Mouse (Mus musculus) forebrain, embryonic 15.5 days (tissue): Measurements from ENCODE around the gene Fgfr2. TPM values are rescaled to one million over a fixed set of nuclear protein-coding genes. Genes with fewer than 3 reads are reported as not detected.

Experiments used
- ATAC-seq: fragments of 200-750 bp; cut with Nextera tagmentation; replicated peaks from 2 replicates; pipeline ENCODE4 v1.8.0; 2017; ENCODE audit warnings: mild to moderate bottlenecking, moderate TSS enrichment, moderate library complexity
- H3K27ac ChIP-seq: fragments of 300-500 bp; sonication (generic); replicated peaks from 2 replicates; pipeline ENCODE4 v1.5.1; 2015; ENCODE audit warnings: mild to moderate bottlenecking, inconsistent platforms
- H3K27me3 ChIP-seq: fragments of 300-500 bp; sonication (generic); 2 replicates; pipeline ENCODE4 v1.6.1; 2015; ENCODE audit warnings: inconsistent platforms
- H3K36me3 ChIP-seq: fragments of 300-500 bp; sonication (generic); 2 replicates; pipeline ENCODE4 v1.6.1; 2015; ENCODE audit warnings: mild to moderate bottlenecking, inconsistent platforms
- H3K4me1 ChIP-seq: fragments of 300-500 bp; sonication (generic); 2 replicates; pipeline ENCODE4 v1.6.1; 2015; ENCODE audit warnings: inconsistent platforms
- H3K4me2 ChIP-seq: fragments of 300-500 bp; sonication (generic); replicated peaks from 2 replicates; pipeline ENCODE4 v1.6.1; 2015; ENCODE audit warnings: mild to moderate bottlenecking, inconsistent platforms
- H3K4me3 ChIP-seq: fragments of 300-500 bp; sonication (generic); 2 replicates; pipeline ENCODE4 v1.5.1; 2015; ENCODE audit warnings: mild to moderate bottlenecking, inconsistent platforms
- H3K9ac ChIP-seq: fragments of 300-500 bp; sonication (generic); replicated peaks from 2 replicates; pipeline ENCODE4 v1.6.1; 2015; ENCODE audit warnings: mild to moderate bottlenecking, inconsistent platforms
- H3K9me3 ChIP-seq: fragments of 300-500 bp; sonication (generic); 2 replicates; pipeline ENCODE4 v1.6.1; 2016; ENCODE audit warnings: inconsistent platforms
- WGBS: fragments of 180-500 bp; shearing (Covaris S2); methylation state at CpG from one replicate; pipeline ENCODE4 v1.1.7; 2015; ENCODE audit warnings: mixed read lengths; 5-methylcytosine and 5-hydroxymethylcytosine counted together
- polyA plus RNA-seq: library from polyadenylated mRNA; unstranded; fragments of >200 nt; fragmentation: Nextera tagmentation; extraction: Ambion mirVana; gene quantifications from 2 replicates; pipeline ENCODE4 v1.2.1, GENCODE M21; 2015

Fgfr2 gene
- polyA plus RNA-seq, 1 experiment from 2014 or later, result 48.1 TPM

DNA sequence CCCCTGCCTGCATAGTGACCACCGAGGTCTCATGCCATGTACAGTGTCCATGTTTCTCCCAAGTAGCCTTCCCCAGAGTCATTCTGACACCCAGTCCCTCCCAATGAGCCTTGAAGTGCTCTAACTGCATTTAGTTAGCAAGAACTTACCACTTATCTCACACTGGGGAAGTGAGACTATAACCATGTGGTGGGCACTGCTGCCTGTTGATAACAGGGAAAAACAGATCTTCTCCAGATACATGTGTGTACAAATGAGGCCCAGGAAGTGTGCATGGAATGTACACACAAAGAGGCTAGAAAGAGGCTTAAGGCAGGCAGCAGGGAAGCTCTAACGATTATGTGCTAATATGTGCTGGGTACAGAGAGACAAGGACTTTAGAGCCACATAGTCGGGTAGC is 629.5 kb downstream of the Fgfr2 start:
- Histone ChIP-seq H3K9me3 (no peaks in the 10 kb centered on the region), H3K4me3 (no peak overlapping the region), H3K27me3 (no peaks in the 10 kb centered on the region), H3K4me2 (no peak overlapping the region), H3K4me1 (no peaks in the 10 kb centered on the region), H3K27ac (no peak overlapping the region), H3K36me3 (no peaks in the 10 kb centered on the region), H3K9ac (no peak overlapping the region)
- WGBS, result 72% methylated on average over 3 of the region's 3 CpGs
- ATAC-seq, result no peak

DNA sequence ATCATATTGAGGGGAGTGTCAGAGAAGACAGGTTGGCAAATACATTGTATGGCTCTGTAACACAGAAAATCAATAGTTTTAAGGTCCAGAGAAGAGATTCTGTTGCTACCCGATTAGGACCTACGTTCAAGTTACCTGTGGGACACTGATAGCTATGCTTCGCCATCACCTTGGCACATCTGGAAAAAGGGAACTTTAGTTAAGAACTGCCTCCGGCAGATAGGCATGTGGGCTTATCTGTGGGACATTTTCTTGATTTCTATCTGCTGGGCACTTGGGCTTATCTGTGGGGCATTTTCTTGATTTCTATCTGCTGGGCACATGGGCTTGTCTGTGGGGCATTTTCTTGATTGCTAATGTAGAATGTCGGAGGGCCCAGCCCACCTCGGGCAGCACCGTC is 631.2 kb downstream of the Fgfr2 start:
- Histone ChIP-seq H3K4me2 (no peak overlapping the region), H3K27me3 (no peaks in the 10 kb centered on the region), H3K27ac (no peak overlapping the region), H3K36me3 (no peaks in the 10 kb centered on the region), H3K4me3 (no peak overlapping the region), H3K9me3 (no peaks in the 10 kb centered on the region), H3K9ac (no peak overlapping the region), H3K4me1 (no peaks in the 10 kb centered on the region)
- WGBS, result 94% methylated on average over 7 of the region's 7 CpGs
- no peak for ATAC-seq

DNA sequence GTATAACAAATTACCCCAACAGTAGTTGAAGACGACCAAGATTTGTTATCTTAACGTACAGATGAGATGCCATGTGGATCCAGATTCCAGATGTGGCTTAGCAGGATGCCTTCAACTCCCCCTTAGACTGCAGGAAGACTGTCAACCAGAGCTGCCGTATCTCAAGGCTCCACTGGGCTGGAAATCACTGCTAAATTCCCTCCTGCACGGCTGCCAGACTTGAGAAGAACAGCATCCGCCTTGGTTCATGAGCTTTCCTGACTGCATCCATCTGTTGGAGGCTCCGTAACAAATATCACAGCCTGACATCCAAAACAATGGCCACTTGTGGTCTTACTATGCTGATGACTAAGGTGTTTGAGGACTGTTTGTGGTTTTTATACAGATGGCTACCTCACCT is 635.8 kb downstream of the Fgfr2 start:
- H3K4me3 ChIP-seq, result no peak overlapping the region
- no peaks in the 10 kb centered on the region for H3K4me1 ChIP-seq
- no peaks in the 10 kb centered on the region for H3K27me3 ChIP-seq
- H3K36me3 ChIP-seq, result no peaks in the 10 kb centered on the region
- WGBS, result 60% methylated on average over 6 of the region's 6 CpGs
- ATAC-seq, result no peak
- no peak overlapping the region for H3K27ac ChIP-seq
- H3K4me2 ChIP-seq, result no peak overlapping the region
- no peak overlapping the region for H3K9ac ChIP-seq
- H3K9me3 ChIP-seq, result no peaks in the 10 kb centered on the region

DNA sequence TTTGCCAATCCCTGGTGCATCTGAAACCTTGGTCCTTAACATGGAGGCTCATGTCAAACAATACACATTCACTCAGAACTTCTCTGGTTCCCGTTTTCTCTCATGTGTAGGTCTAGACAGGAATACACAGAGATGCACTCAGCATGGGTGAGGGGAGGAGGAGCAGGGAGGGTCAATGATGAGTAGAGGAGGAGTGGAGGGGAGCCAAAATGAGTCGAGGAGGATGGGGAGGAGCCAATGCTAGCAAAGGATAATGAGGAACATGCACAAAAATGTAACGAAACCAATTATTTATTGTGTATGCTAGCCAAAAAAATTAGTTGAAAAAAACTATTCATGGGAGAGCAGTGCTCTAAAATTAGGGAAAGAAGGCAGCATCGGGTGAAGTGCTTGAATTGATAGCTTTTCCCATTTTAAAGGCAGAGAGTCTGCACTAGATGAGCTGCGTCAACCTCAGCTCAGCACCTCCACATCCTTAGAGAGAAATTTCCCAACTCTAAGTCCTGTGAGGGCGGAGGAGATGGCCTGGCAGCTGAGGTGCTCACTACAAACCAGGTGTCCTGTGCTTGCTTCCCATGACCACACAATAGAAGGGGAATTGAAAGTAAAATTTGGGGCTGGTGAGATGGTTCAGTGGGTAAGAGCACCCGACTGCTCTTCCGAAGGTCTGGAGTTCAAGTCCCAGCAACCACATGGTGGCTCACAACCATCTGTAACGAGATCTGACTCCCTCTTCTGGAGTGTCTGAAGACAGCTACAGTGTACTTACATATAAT is 636.6 kb downstream of the Fgfr2 start:
- no peak overlapping the region for H3K4me3 ChIP-seq
- H3K36me3 ChIP-seq, result no peaks in the 10 kb centered on the region
- no peak overlapping the region for H3K4me2 ChIP-seq
- H3K9me3 ChIP-seq, result no peaks in the 10 kb centered on the region
- H3K4me1 ChIP-seq, result no peaks in the 10 kb centered on the region
- H3K27ac ChIP-seq, result no peak overlapping the region
- no peaks in the 10 kb centered on the region for H3K27me3 ChIP-seq
- WGBS, result 74% methylated on average over 9 of the region's 9 CpGs
- no peak overlapping the region for H3K9ac ChIP-seq
- ATAC-seq, result no peak

DNA sequence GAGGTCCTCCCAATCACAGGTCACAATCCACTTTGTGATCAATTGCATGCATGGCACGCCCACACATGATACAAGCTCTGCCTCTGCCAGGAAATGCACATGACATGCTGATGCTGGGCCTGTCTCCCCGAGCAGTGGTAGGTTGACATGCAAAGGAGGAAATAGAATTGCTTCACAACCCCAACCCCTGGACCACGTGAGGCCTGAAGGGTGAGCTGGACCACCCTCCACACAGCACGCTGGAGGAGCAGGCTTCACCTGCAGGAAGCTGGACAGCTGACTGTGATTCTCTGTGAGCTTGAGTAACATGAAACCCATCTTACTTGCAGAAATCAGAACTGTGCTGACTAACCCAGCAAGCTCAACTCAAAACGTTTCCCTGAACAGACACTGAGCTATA is 638.7 kb downstream of the Fgfr2 start:
- no peak overlapping the region for H3K9ac ChIP-seq
- WGBS, result 78% methylated on average over 5 of the region's 5 CpGs
- H3K36me3 ChIP-seq, result no peaks in the 10 kb centered on the region
- H3K4me2 ChIP-seq, result no peak overlapping the region
- no peak overlapping the region for H3K27ac ChIP-seq
- H3K27me3 ChIP-seq, result no peaks in the 10 kb centered on the region
- H3K4me1 ChIP-seq, result no peaks in the 10 kb centered on the region
- no peaks in the 10 kb centered on the region for H3K9me3 ChIP-seq
- H3K4me3 ChIP-seq, result no peak overlapping the region
- no peak for ATAC-seq

DNA sequence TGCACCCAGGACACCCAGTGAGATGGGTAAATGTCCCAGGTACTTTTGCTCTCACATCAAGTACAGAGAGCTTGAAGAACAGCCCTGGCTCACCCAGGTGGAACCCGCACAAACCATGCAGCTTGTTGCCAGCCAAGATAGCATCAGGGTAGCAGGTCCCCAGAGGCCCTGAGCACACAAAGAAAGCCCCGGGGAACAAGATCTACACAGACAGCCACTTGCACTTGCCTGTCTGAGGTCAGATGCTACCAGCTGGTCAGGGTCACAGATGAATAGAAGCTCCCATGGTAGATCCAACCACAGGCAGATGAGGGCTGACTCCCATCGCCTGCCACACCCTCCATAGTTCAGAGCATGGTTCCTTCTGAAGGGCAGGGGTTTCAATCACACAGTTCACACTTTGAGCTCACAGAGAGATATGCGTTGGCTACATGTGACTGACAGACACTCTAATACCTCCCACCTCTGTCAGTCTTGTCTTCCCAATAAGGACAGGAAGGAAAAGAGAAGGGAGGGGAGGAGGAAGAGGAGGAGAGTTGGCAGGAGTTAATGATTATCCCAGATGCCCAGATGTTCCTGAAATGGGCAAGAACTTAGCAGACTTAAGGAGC is 642.3 kb downstream of the Fgfr2 start:
- no peak for ATAC-seq
- WGBS, result 76% methylated on average over 4 of the region's 4 CpGs
- H3K4me2 ChIP-seq, result no peak overlapping the region

DNA sequence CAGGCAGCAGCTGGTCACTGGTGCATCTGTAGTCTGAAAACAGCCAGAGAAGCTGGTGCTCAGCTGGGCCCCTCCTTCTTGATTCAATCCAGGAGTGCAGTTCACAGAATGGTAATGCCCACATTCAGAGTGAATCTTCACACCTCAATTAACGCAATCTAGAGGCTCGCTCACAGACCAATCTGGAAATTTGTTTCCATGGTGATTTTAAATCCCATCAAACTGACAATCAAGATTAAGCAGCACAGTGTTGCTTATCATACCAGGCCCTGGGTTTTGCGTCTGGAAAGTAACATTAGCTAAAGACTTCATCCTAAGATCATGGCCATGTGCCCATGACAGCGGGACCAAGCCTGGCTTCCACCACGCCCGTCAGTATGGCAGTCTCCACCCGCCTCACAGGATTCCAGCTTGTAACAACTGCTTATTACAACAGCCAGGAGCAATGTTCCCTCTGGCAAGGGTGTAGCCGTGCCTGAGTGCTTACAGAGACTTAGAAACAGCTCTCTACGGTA is 644.8 kb downstream of the Fgfr2 start:
- H3K36me3 ChIP-seq, result no peaks in the 10 kb centered on the region
- WGBS, result 26% methylated on average over 9 of the region's 9 CpGs
- no peak overlapping the region for H3K9ac ChIP-seq
- no peaks in the 10 kb centered on the region for H3K9me3 ChIP-seq
- H3K4me3 ChIP-seq, result no peak overlapping the region
- peak overlapping the region; percentile 77 for H3K27ac ChIP-seq
- H3K4me2 ChIP-seq, result no peak overlapping the region
- H3K4me1 ChIP-seq, result peaks cover 11% of the 10 kb centered on the region
- H3K27me3 ChIP-seq, result no peaks in the 10 kb centered on the region
- peak; percentile 54 for ATAC-seq

More for the DNA sequence above, 642.3 kb downstream of the Fgfr2 start:
- peaks cover 11% of the 10 kb centered on the region for H3K4me1 ChIP-seq
- H3K36me3 ChIP-seq, result no peaks in the 10 kb centered on the region
- no peak overlapping the region for H3K27ac ChIP-seq
- H3K4me3 ChIP-seq, result no peak overlapping the region
- no peaks in the 10 kb centered on the region for H3K27me3 ChIP-seq
- no peaks in the 10 kb centered on the region for H3K9me3 ChIP-seq
- H3K9ac ChIP-seq, result no peak overlapping the region

DNA sequence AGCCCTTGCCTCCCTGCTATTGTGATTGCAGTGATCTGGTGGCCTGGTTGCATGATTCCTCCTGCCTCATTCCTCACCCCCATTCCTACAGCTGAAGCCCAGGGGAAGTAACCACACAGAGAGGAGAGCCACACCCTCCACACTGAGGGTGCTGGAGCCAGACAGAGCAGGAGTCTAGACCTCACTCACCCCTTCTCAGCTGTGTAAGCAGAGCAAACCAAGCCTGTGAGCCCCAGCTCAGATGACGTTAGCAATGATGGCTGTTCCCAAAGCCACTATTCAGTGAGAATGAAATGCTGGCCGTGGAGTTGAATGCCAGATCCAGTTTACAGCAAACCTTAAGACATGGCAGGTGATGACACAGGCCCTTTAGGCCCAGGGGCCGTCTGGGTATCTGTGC is 645.4 kb downstream of the Fgfr2 start:
- H3K27ac ChIP-seq, result peak overlapping the region; percentile 77
- H3K4me2 ChIP-seq, result no peak overlapping the region
- H3K36me3 ChIP-seq, result no peaks in the 10 kb centered on the region
- 54% methylated on average over 3 of the region's 3 CpGs for WGBS
- H3K4me1 ChIP-seq, result peaks cover 11% of the 10 kb centered on the region
- no peaks in the 10 kb centered on the region for H3K27me3 ChIP-seq
- no peak for ATAC-seq
- no peak overlapping the region for H3K4me3 ChIP-seq
- H3K9me3 ChIP-seq, result no peaks in the 10 kb centered on the region
- H3K9ac ChIP-seq, result no peak overlapping the region

DNA sequence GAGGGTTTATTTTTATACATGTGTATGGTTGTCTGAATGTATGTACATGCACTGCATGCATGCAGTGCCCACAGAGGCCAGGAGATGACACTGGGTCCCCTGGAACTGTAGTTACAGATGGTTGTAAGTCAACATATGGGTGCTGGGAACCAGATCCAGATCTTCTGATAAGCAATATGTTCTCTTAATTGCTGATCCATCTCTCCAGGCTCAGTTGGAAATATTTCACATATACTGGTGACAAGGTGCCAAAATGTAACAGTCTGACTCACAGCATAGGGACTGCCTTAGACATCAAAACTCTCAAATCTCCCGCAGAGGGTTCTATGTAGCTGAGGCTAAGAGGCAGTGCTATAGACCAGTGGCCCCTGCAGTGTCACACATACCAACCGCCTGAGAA is 646.7 kb downstream of the Fgfr2 start:
- Histone ChIP-seq H3K27me3 (no peaks in the 10 kb centered on the region), H3K4me3 (no peak overlapping the region), H3K4me2 (no peak overlapping the region), H3K27ac (0 out of 2 replicates have a peak overlapping the region, but pooled peaks have one; percentile 3), H3K9me3 (no peaks in the 10 kb centered on the region), H3K4me1 (peaks cover 11% of the 10 kb centered on the region), H3K9ac (no peak overlapping the region), H3K36me3 (no peaks in the 10 kb centered on the region)
- 83% methylated on average over 2 of the region's 2 CpGs for WGBS
- no peak for ATAC-seq

DNA sequence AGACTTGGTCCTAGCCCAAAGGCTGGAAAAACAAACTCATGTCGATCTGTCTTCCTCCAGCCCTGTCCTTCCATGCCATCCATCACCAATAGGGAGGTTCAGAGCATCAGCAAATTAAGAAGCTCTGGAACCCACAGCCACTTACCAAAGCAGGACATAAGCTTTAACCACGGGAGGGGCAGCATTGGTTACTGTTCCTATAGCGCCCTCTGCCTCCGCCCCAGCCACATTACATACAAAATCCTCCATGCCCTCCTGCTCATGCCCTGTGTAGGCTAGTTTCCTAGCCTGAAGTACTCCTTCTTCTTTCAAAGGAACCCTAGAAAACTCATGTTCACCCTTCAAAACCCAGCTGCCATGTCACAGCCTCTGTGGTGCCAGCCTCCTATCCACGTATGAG is 648.1 kb downstream of the Fgfr2 start:
- Histone ChIP-seq H3K4me3 (no peak overlapping the region), H3K27me3 (no peaks in the 10 kb centered on the region), H3K36me3 (no peaks in the 10 kb centered on the region), H3K4me1 (peaks cover 11% of the 10 kb centered on the region), H3K27ac (no peak overlapping the region), H3K9ac (no peak overlapping the region), H3K4me2 (no peak overlapping the region), H3K9me3 (no peaks in the 10 kb centered on the region)
- 34% methylated on average over 5 of the region's 5 CpGs for WGBS
- no peak for ATAC-seq

DNA sequence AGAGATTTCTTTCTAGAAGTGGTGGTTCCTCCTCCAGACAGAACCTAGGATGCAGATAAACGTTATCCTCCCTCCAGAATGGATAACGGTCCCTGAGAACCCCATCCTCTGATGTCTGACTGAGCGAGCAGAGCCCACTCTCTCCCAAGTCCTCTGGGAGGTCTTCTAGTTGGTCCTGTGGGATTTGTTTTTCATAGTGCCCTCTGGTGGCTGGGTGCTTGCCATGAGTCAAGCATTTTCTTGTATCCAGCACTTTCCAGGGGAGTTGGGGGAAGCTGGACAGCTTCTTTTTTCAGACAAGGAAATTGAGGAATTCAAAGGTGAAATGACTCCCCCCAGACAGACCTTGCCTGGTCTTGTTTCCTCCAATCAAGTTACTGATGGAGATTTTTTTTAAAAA is 651.8 kb downstream of the Fgfr2 start:
- ATAC-seq, result no peak
- no peaks in the 10 kb centered on the region for H3K4me1 ChIP-seq
- no peaks in the 10 kb centered on the region for H3K36me3 ChIP-seq
- no peaks in the 10 kb centered on the region for H3K9me3 ChIP-seq
- no peak overlapping the region for H3K4me3 ChIP-seq
- H3K9ac ChIP-seq, result no peak overlapping the region
- WGBS, result 53% methylated on average over 3 of the region's 3 CpGs
- no peak overlapping the region for H3K27ac ChIP-seq
- H3K27me3 ChIP-seq, result no peaks in the 10 kb centered on the region
- H3K4me2 ChIP-seq, result no peak overlapping the region

DNA sequence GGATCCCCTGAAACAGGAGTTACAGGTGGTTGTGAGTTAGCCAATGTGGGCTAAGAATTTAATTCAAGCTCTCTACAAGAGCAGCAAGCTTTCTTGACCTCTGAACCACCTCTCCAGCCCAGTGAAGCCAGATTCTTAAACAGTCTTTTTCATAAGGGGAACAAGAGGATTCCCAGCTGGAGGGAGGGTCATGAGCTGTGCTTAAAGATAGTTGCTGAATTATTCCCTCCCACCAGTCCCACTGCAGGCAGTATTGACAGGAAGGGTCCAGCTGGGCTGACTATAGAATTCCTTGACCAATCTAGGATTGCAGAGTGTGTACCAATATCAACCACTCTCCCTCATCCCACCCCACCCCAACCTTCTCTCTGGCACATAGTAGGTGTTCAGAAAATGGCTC is 654.8 kb downstream of the Fgfr2 start:
- Histone ChIP-seq H3K36me3 (no peaks in the 10 kb centered on the region), H3K9me3 (no peaks in the 10 kb centered on the region), H3K27me3 (no peaks in the 10 kb centered on the region), H3K27ac (no peak overlapping the region), H3K4me1 (no peaks in the 10 kb centered on the region), H3K4me3 (no peak overlapping the region), H3K9ac (no peak overlapping the region), H3K4me2 (no peak overlapping the region)
- ATAC-seq, result no peak

DNA sequence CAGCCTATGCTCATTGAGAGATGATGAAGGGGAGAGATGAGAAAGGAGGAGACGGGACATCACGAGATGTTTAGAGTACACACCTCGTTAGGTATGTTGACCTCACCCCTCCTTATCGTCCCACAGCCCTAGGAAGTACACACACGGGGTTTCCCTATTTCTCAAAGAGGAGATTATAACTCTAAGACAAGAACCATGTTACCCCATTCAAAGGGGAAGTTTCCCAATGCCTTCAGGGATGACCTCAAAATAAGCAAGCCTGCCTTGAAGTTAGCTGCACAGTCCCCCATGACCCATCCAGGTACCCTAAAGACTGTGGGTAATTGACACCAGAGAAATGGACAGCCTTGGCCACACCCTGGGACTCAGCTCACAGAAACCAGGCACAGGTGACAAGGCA is 657.3 kb downstream of the Fgfr2 start:
- H3K36me3 ChIP-seq, result no peaks in the 10 kb centered on the region
- no peaks in the 10 kb centered on the region for H3K9me3 ChIP-seq
- ATAC-seq, result no peak
- H3K4me1 ChIP-seq, result no peaks in the 10 kb centered on the region
- no peak overlapping the region for H3K9ac ChIP-seq
- no peak overlapping the region for H3K27ac ChIP-seq
- WGBS, result 78% methylated on average over 5 of the region's 5 CpGs
- H3K4me2 ChIP-seq, result no peak overlapping the region
- no peak overlapping the region for H3K4me3 ChIP-seq
- H3K27me3 ChIP-seq, result no peaks in the 10 kb centered on the region
